Mouse (Mus musculus) right cerebral cortex, adult 2 months (tissue): ENCODE measurements at regions not wholly inside any gene's neighbourhood (a gene's known extent, or its start where the extent isn't known, plus 50 kb on each side); places are given as distances from the start of the nearest gene placed in this dataset.

Experiments
- DNase-seq, 2 experiments: peaks; one replicate each; pipeline ENCODE4 v3.0.0; 2021 to 2022; ENCODE audit warnings: low spot score in 2 of 2

DNA sequence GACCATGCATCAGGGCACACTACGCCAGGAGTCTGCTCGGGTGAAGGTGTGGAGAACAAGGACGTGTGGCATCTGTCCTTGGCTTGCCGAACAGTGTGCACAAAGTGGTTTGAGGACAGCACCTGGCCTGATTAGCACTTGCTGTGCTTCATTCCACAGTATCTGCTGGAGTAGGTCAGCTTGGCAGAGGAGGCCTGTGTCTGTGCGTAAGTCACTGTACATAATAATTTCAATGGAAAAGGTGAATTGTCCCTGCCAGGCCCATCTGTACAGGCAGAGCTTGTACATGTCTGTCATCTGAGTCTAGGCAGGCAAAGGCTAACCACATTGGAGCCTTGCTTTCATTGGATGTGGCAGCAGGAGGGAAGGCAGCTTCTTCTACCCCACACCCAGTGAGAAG, 979.5 kb upstream of the Car8 start:
- DNase-seq: no peak

DNA sequence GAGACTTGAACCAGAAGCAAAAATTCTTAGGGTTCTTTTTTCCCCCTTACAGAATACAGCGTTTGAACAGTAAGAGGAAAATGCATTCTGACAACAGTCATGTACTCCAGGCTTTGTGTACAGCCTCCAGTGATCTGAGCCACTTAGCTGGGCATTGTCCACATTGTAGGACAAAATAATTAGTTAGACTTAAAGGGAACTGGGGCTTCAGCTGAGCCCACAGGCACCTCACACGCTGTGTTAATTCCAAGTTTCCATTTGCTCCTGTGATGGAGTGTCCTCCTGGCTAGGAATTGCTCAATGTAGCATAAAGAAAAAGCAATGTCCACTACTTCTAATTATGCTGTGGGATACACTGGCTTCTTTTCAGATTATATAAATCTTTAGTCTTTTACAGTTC, 969.8 kb upstream of the Car8 start:
- DNase-seq: no peak

DNA sequence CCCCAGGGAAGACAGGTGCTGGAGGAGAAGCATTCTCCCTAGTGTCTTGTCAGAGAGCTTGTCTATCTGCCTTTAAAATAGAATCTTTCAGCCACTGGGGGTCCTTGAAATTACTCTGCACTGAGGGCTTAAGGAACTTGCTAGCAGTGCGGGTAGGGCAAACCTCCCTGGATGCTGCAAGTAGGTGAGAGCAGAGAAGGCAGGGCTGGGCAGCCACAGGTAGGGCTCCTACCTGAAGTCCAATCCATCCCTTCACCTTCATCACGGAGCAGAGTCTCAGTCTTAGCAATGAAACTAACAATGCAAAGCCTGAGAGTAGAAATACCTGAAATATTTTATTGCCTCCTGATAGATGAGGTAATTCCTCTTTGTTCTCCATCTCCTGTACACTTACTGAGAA, 961.2 kb upstream of the Car8 start:
- DNase-seq: no peak

DNA sequence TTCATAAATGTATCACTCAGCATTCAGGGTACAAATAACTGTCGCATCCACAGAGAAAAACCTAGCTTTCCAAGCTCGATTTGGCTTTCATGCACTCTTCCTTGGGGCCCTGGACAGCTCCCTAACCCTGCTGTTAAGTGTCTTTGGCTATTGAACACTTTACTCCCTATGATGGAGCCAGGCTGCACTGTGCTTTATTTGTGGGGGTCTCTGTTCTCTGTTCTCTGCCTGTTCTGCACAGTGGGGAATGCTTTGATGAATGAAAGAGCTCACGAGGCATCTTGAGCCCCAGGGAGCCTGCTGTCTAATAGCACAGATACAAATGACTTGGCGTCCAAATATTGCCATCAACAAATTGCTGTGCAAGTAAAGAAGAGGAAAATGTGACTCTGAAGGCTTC, 957.6 kb upstream of the Car8 start:
- no peak for DNase-seq

DNA sequence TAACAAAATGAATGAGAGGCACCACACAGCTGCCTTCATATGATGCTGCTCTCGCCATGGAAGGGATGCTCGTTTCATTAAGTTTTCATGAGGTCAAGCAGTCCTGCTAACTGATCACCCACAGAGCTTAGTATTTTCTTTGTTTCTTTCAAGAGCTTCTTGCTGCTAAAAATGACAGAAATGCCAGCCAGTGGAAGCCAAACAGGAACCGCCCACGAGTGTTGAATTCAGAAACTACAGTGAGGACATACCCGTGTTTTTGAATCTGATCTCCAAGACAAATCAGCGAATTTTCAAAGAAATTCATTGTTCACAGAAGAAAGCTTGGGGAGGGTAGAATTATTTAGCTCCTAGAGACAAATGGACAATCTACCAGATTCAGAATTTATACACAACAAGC, 954.3 kb upstream of the Car8 start:
- peak; percentile 26 to 38 for DNase-seq

DNA sequence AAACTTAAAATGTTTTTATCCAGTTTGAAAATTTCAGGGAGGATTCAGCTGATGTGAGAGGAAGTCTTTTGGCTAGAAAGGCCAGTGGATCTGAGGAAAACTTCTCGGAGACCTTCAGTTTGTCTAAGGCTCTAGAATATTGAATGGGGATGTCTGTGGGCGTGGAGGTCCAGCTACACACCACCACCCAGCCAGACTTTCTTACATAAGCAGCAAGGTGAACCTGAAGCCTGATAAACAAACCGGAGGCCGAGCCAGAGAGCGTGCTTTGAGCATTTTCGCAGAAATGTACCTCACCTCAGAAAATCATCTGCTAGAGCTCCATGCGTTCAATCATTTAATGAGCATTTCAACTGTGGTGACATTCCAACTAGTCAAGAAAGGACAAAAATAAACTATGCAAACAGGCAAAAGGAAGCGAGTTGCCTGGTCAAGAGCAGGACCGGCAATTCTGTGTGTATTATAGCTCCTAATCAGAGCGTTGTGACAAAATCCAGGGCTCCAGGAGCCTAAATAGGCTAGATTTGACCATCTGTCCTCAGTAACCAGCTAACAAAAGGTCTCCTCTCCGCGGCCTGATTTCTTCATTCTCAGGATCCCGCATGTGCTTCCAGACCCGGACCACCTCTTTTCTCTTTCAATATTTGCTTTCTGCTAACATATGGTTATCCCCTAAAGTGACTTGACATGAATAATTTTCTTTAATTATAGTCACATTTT, 946.5 kb upstream of the Car8 start:
- no peak for DNase-seq

DNA sequence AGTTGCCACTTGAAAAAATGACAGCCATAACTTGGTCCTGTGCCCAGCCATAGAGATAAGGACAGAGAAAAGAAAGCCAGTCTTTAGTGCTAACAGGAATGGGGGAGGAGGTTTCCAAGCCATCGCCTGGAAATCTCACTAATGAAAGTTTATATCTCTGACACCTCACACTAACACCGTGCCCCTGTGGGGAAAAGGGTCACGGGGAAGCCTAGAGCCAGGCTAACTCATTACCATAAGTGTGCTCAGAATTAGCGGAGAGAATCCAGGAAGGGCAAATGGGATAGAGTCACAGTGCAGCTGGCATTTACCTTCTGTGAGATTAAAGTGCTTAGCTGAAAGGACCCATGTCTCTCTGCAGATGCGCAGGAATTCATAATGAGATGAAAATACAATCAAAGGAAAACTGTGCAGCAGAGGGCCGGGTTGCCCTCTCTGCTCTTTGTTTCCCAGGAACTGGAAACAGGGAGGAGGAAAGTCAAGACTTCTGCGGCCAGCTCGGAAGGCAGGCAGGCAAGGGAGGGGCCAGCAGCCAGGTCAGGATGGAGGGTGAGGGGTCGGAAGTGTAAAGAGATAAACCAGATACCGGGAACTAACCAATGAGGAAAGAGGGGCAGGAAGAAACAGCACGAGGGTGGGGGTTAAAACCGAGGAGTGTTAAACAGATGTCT, 945.7 kb upstream of the Car8 start:
- no peak for DNase-seq

DNA sequence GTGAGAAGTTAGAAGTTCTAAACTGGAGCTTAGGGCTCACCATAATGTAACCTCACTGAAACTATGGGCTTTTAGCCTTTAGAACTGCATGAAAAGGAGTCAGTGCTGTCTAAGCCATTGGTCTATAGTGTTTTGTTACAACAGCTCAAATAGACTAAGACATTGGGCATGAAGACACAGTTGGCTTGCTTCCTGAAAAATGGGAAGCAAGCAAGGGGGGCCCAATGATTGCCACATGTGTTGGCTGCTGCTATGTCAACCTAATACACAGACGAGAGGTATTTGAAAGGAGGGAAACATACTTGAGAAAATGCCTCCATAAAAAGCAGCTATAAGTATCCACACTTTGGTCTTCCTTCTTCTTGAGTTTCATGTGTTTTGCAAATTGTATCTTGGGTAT, 935.5 kb upstream of the Car8 start:
- DNase-seq: no peak

DNA sequence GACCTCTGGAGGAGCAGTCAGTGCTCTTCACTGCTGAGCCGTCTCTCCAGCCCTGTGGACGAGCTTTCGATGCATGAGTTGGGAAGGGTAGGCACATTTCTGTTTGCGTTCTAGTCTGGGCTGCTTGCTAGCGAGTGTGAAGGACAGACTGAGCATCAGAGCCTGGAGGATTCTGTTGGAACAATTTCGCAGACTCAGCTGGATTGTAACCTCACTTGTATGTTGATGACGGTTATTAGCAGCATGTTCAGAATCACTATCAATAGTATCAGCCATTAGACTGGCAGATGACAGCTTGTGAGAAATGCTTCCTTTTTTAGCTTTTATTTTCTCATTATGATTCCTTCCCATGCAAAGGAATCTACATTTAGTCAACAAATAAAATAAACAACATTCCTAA, 923.5 kb upstream of the Car8 start:
- DNase-seq: no peak

DNA sequence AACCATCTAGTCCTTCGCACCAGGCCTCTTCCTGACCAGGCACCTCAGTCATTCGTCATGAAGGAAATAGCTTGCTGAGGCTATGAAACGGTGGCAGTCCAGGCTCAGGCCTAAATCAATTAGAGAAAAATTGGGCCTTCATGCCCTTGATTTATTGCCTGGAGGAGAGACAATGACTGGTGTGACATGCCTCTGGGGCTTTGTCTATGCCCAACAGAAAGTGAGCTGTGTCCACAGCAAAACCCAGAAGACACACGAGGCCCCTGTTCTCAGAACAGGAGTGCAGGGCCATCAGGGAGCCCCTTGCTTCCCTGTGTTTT, 922.9 kb upstream of the Car8 start:
- DNase-seq: no peak

DNA sequence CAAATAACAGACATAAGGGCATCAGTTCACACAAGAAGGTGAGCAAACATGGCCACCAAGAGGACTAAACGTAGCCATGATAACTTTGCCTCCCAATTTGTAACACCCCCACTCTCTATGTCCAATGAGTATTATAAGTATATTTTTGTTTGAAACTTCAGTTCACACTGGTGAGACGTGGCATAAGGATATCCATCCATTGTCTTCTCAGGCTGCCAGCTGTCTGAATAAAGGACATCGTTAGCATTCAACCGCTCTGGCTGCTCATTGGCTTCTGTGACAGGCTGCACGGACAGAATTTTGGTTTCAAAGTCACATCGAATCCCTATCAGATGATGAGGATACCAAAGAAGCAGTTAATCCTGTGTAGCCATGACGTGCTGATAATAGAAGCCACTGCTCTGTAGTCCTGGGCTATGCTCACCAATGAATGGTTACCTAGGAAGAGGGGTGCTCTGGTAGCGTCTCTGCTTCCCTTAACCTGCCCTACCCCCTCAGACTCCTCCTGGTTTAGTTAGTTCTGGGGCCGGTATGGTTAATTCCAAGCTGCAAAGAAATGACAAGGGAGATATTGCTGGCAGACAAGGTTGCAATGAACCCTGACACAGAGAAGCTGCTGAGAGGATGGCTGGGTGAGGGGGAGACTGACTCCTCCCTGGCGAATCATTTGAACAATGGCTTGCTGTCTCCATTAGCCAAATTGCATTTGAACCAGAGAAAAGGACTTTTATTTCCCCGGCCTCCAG, 922.4 kb upstream of the Car8 start:
- no peak for DNase-seq

DNA sequence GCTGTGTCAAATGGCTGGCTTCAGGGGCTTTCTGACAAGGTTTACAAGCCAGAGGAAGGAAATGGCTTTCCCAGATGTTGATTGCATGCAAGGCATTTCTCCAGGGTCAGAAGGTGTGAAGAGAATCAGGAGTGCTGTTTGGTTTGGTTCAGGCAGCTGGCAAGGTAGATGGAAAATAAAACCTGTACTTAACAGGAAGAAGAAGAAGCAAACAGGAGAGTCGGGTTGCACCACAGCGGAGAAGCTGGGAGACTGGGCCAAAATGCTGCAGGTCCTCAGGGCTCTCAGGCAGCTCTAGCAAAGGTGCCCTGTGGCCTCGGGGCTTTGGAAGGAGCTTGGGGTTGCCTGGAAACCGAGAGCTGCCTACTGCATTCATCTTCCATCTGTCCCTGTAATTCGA, 908.9 kb upstream of the Car8 start:
- DNase-seq: no peak

DNA sequence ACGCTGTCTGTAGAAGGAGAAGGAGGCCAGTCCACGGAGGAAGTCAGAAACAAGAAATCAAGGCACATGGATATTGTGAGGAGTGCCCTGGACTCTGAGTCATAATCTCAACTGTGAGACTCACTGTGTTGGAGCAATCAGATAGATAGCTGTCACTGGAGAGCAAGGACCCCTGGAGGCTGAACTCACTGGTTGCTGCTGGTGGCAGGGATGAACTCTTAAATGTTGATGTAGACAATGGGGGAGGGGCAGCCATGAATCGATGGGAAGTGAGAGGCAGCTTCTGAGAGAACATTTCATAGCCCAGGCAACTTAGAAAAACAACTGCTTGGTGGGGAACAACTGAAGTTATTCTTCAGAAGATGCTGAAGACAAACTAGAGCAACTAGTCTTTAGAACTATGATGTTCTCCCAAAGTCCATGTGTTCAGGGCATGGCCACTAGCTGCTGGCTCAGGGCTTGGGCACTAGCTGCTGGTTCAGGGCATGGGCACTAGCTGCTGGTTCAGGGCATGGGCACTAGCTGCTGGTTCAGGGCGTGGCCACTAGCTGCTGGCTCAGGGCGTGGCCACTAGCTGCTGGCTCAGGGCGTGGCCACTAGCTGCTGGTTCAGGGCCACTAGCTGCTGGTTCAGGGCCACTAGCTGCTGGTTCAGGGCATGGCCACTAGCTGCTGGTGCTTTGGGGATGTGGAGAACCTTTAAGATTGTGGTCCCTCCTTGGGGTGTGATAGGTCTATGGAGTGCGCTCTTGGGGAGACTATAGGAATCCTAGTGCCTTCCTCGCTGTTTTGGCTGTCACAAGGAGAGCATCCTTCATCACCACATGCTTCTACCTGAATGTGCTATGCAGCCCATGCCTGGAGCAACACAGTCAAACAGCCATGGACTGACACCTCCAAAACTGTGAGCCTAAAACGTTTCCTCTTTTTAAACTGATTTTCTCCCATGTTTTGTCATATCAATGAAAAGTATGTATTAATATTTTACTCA, 905.7 kb upstream of the Car8 start:
- no peak for DNase-seq

DNA sequence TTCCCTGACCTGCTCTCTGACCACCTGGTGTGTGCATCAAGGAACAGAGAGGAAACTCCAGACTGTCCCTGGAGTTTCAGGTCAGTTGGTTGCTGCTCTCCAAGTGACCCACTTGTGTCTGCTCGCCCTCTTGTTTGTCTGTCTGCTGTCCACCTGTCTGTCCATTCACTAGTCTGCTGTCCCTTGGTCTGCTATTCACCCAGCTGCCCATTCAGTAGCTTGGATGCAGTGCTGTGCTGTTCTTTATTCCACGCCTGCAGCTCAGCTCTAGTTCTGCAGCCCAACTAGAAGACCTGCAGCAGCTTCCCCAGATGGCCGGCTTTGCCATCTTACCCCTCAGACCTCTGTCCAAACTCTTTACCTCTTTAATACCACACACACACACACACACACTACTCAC, 904.2 kb upstream of the Car8 start:
- DNase-seq: no peak

DNA sequence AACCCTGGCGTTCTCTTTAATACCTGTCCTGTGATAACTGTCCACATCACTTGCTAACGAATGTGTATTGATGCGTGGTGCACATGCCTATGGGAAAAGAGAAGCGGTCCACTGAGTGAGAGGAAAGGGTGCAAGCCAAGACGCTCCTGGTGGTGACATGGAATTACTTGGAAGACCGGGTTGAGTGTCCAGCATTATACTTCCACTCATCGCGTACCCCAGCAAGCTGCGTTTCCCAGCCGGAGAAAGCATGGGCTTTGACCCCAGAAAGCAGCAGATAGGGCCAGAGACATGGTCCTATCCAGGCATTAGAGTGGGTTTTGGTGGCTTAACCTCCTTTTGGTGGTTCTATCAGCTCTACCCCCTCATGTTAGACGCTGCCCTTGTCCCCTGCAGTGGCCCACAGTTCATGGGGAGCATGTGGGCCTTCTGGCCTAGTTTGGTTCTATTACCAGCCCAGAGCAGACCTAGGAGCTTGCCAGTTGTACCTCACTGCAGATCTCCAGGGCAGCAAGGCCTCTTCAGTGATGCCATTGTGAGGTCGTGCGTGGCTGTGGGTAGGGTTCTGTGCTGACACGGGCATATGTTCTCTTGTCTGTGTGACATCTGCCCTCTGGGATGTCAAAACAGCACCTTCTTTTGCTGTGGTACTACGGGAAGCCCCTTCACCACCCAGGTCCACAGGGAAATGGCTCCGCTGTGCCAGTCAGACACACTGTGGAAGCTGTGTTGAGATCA, 903.3 kb upstream of the Car8 start:
- DNase-seq: no peak

DNA sequence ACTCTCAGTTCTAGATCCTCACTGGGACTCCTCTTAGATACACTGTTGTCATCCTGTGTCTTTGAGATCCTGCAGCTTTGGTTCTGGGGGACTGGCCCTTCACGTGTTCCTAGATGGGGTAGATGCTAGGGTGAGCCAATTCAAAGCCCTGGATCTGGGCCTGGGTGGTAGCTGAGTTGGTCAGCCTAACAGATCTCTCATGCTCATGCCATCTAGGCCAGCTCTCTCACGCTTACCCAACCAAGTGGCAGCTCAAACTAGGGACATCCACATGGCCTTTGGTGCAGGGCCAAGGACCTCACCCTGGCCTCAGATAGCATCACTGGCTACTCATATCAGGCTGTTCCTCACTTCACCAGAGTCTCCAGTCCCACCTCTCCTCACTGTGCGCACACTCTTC, 901.9 kb upstream of the Car8 start:
- no peak for DNase-seq

DNA sequence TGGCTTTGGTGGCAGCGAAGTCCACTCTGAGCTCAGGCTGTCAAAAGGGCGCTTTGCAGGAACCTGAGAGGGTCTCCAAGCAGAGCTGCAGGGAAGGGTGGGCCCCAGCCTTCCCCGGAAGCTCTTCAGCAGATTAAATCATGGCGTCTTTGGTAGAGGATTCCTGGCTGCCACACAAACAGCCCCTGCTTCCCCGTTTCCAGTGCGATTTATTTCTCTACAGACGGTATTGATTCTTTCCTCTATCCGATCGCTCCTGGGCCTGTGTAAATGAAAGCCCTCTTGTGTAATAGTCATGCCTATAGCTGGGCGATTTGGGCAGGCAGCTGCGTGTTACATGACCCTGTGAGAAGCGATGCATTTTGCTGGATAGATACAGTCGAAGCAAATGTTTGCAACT, 897.8 kb upstream of the Car8 start:
- DNase-seq: no peak

DNA sequence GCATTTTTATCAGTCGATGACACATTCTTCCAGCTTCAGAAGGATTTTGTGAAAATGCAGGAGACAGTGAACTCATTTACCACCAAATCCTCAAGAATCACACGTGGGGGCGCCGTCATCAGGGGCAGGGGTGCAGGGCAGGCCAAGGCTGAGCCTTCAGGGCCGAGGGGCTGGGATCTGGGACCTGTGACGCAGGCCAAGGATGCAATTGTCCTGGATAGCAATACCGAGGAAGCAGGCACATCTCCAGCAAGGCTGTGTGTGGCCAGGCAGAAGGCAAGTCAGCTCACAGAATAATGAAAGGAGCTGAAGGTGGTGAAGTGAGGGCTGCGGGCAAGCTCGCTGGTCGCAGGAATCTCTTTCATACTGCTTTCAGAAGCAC, 897.3 kb upstream of the Car8 start:
- DNase-seq: peak in 1 of 2 experiments; percentile 51

DNA sequence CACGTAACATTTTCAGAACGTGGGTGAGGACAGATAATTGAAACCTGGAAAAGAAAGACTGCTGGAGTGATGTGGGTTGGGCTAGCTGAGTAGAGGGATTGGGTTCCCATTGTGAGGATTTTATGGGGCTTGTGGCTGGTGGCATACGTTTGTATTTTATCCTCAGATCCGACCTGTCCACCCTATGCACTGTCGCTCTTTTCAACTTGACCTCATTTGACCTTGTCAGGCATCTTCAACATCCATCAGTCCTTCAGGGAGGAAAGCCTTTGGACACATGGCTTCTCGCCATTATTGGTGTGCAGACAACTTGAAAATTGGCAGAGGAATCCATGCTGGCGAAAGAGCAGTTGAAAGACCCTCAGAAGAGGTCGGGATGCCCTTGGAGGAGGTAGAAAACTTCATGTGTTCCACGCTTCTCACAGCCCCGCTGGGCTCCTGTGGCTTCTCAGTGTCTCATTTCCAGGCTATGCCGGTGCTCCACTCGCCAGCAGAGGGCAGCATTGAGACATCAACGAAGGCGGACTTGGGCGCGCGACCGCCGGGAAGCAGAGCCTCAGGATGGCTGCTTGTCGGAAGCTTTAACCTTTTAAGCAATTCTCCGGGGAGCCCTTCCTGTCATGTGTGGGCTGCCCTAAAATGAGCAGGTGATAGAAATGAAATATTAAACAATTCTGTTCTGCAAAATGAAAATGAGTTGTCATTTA, 896.8 kb upstream of the Car8 start:
- peak; percentile 98 to 99 for DNase-seq

DNA sequence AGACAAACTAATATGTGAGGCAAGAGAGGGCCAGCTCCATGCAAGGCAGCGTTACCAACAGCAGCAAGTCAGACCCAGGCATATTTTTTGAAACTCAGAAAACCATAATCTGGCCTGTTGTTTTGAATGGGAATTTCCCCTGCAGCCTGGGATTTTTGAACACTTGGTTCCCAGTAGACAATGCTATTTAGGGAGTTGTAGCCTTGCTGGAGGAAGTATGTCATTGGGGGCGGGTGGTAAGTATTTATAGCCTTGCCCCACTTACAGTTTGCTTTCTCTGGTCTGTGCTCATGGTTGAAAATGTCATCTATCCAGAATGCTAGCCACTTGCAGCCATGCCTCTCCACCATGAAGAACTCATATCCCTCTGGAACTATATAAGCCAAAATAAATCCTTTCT, 894.9 kb upstream of the Car8 start:
- peak; percentile 38 to 41 for DNase-seq
